Mouse (Mus musculus) liver, adult 2 months (tissue): ENCODE results near the gene Ngdn.

Experiments used
- CTCF ChIP-seq: fragments of 200-500 bp; IDR thresholded peaks from 2 replicates; pipeline ENCODE4 v1.5.1; 2011; ENCODE audit warnings: low read depth, low read length, control low read depth
- POLR2A ChIP-seq: fragments of 200-500 bp; IDR thresholded peaks from 2 replicates; pipeline ENCODE4 v1.6.1; 2011; ENCODE audit warnings: low read length, control low read depth; ENCODE audit not compliant: insufficient read depth; ENCODE audit errors: extremely low read depth

DNA sequence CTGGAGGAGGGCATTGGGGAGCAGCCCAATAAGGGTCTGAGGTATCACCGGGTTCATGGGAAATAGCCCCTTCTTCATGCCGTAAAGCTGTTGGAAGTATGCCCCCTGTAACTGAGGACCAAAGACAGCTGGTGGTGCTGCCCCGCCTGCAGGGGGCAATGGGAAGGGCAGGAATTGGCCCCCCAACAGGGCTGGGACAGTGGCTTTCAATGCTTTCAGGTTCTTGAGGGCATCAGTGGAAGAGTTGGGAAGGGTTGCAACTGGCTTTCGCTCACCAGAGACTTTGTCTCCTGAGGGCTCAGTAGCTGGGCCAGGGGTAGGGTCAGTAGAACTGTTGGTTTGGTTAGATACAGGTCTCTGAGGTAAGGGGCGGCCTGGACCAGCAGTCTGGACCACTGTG is 47.9 kb downstream of the Ngdn start:
- TF ChIP-seq CTCF, result no peak
- TF ChIP-seq POLR2A, result no peak
